Mouse (Mus musculus): ENCODE results near the gene Cfap77. TPM values are rescaled to one million over a fixed set of nuclear protein-coding genes. Genes with fewer than 3 reads are reported as not detected.
A peak's percentile ranks its signal among the peaks of the same experiment; 100 is the strongest.

Cfap77 gene
- total RNA-seq, 4 experiments from 2014 or later, result 0.34 to 1.3 (median 0.78) TPM

DNA sequence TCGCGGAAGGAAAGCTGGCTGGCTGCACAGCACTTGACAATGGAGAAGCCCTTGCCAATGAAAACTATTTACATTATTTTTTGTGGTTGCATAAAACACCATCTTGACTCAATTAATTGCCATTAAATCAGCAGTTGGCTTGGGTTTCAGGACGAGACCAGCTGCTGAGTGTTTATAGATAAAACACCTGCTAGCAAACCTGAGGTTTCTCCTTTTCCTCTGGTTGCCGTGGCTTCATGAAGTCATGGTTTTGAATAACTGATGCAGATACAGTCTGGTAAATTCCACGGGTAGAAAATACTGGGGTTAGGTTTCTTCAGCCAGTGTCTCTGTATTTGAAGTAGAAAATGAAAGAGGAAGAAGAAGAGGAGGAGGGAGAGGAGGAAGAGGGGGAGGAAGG, 2.9 kb downstream of the Cfap77 start:
- DNase-seq (ENCODE audit: low spot score in 2 of 2), result no peak

DNA sequence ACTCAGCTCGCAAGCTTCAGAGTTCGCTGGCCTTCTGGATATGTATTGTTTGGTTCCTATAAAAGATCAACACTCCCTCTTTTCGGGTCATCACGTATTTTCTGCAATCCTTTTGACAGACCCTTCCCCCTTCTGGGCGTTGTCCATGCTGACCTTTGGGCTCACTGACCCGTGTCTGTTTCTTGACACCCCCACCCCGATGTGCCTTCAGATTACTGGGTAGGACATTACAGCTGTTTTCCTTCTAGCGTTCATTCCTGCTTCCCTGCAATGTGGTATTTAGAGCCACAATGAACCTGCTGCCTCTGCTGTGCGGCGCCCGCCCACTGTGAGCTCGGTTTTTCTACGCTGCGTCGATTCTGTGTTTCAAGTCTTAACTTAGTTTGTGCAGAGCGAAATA, 8.7 kb downstream of the Cfap77 start:
- no peak for DNase-seq (ENCODE audit: low spot score in 2 of 2)

DNA sequence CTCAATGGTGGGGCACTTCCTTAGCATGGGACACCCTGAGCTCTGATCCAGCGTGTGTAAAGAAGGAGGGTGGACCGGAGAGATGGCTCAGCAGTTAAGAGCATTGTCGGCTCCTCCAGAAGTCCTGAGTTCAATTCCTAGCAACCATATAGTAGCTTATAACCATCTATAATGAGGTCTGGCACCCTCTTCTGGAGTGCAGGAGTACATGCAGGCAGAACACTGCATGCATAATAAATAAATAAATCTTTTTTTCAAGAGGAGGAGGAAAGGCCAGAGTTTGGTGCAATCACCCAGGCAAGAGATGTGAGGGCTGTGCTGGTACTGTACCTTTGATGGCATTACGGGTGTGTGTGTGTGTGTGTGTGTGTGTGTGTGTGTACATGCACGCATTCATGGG, 12.7 kb downstream of the Cfap77 start:
- no peak for DNase-seq (ENCODE audit: low spot score in 2 of 2)

DNA sequence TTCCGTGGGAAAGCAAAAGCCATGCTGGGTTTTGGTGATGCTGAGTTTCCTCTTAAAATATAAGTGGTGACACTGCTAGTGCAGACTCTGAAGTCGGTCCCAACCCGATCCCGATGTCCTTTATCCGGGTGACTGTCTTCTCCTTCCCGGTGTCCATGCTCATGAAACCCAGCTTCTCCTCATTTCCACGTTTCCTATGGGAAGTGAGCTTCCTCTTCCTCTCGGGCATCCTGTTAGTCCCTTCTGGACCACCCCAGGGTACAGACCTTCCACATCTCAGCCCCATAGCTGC, 13.4 kb downstream of the Cfap77 start:
- no peak for DNase-seq (ENCODE audit: low spot score in 2 of 2)

DNA sequence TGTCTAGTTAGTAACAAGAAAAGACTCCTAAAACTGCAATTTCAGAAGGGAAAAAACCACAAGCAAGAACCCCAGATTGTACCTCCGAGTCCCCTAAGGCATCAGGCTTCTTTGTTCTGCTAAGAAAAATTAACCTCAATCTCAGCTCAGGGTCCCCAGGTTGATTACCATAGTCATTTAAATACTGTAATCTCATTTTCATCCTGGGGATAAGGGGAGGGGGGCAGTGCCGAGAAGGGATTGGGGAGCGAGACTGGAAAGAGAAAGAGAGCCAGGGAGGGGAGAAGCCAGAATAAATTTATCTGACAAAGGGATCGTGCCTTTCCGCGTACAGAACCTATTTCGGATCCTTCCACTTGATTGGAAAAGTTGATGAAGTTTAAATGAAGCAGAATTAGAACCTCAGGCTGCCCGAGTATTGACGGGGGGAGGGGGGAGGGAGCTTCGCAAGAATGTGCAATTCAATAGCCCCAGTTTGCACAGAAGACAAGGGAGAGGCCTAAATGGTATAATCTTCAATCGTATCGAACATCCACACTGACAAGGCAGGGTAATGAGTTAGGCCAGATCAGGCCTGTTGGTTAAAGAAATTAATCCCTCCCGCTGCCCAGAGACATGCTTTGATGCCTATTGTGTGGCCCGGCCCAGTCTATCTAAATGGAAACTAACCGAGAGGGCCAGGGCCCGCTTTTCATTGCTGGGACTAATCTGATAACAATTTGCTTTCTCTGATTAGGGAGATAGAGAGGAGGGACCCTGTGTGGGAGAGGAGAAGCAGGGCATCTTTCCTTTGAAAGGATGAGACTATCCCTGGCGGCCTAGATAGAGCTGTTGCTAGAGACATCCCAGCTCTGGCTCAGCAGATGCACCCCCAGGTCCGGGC, 14.0 kb downstream of the Cfap77 start:
- no peak for DNase-seq (ENCODE audit: low spot score in 2 of 2)

DNA sequence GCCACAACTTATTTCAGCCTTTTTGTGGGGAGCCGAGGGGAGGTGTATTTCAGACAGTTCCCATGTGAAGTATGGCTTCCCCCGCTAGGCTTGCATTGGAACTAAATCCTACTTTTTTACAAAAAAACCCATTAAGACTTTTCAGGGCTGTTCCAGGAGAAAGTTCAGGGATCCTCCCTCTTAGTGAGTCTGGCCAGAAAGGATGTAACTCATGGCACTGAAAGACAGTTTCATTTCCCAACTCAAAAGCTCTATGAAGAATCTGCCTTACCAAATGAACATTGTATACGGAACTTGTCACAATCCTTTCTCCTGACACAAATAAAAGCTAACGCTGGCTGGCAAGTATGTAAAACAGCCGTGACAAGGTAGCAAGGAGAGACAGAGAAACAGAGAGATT, 15.1 kb downstream of the Cfap77 start:
- DNase-seq (ENCODE audit: low spot score in 2 of 2), result no peak

DNA sequence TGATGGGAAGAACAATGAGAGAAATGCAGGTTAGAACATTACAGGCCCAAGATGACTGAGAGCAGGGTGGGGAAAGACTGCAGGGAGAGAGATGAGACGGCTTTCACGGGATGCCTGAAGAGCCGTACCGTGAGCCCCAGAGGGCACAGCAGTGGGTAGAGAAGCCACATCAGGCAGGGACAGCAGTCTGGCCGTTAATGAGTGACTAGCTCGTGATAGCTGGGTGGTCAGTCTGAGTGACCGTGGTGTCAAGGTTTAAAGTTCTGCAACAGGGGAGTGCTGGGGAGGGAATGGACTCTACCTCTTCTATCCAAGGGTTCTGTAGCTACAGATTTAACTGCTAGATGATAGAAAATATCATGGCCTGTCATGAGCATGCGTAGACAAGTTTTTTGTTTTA, 19.2 kb downstream of the Cfap77 start:
- DNase-seq (ENCODE audit: low spot score in 2 of 2), result no peak

DNA sequence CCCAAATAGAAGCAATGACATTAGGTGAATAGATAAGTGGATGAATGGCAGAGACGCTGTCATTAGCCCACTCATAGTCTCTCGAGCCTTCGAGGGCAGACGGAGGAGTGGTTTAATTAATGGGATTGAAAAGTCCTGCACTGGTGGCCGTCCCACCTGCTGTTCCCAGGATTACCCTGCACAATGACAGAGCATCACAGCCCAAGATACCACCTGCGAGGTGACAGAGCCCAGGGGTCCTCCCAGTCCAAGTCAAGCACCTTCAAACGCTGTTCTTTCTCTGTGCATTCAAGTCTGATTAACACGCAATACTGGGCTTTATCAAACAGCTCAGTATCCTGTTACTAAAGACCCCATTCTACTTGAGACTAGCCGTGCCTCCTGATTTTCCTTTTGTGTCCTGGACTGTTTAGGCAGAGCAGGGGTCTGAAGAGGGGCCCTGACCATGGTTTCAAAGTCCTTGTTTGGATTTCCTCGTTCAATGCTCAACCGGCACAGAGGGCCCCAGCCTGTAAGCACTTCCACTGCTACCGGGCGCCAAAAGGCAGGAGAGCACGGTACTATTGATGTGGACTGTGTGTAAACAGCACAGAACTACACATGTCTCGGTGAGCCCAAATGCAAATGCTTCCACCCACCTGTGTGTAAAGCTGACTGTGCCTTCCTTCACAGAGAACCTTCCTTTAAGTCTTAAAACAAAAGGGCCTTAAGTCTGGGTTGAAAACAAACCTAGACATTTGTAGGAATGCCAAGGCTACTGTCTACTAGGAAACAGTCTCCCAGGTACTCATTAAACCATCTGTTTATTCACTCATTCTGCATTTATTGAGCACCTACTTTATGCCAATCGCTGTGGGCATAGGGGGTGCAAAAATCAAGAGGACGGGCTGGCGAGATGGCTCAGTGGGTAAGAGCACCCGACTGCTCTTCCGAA, 20.1 kb downstream of the Cfap77 start:
- no peak for DNase-seq (ENCODE audit: low spot score in 2 of 2)

DNA sequence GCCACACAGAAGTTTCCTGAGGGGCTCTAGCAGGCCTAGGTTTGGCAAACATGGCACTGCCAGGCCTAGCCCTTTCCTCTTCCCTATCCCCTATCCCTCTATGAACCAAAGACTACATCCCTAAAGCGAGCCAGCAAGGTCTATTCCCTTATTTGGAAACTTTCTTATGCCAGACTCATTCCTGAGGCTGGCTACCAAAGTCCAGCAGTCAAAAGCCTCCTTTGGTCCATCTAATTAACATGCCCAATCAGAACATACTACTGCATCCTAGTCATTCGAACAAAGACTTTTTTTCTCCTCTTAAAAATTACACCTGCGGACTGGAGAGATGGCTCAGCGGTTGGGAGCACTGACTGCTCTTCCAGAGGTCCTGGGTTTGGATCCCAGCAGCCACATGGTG, 22.9 kb downstream of the Cfap77 start:
- DNase-seq (ENCODE audit: low spot score in 2 of 2), result no peak

DNA sequence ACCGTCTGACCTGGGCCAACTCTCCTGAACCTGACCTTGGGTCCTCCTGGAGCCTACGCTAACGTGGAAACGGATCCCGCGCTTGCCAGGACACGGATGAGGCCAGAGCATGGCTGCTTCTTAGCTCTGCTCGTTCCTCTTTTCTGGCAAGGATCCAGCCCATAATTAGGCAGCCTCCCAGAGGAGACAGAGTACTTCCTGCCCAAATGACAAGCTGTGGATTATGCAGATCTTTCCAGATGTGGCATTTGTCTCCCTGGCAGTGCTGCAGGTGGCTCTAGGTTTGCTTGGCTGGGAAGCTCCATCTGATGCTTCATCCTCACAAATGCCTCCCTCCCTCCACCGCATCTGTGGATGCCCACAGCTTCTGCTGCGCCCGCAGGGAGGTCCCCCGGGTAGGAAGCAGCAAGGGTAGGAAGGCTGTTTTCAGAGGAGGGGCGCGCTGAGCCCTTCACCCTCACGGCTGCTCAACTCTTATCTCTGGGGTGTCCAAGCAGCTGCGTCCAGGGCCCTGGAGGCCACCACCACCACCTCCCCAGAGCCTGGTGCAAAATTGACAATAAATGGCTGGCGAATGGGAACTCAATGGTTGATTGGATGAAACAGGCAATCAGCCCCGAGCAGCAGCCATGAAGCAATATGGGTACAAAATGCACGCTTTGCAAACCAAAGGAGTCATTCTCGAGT, 24.7 kb downstream of the Cfap77 start:
- no peak for DNase-seq (ENCODE audit: low spot score in 2 of 2)

DNA sequence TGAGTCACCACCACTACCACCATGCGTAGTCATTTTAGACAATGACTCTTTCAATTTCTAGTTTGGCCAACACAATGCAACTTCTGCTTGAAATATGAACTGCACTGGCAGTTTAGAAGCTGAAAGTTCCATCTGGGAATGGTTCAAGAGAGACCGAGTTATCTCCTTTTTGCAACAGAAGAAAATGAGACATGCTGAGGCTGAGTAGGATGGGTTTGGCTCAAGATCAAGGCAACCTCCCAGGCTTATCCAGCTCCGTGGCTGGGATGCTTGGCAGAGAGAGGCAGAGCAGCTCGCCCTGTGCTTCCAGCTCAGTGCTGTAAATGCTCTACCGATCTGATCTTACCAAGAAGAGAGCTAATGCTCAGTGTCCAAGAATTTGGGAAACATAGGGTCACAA, 29.6 kb downstream of the Cfap77 start:
- DNase-seq (ENCODE audit: low spot score in 2 of 2), result peak; percentile 37 to 38

DNA sequence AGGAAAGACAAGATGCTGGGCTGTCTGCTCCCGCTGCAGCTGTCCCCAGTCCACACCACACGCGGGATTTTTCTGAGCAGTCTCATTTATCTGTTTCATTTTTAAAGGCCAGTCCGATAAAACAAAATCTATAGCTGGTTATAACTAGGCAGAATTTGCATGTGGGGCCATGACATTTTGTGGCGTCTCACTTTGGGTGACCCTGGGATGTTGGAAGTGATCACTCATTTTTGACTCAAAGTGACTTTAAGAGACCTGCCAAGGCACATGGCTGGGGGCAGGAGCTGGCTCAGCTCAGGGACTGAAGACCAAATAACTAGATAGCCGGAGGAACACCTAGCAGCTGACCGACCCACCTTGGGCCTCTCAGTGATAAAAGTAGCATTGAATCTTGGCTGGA, 31.9 kb downstream of the Cfap77 start:
- DNase-seq (ENCODE audit: low spot score in 2 of 2), result no peak

DNA sequence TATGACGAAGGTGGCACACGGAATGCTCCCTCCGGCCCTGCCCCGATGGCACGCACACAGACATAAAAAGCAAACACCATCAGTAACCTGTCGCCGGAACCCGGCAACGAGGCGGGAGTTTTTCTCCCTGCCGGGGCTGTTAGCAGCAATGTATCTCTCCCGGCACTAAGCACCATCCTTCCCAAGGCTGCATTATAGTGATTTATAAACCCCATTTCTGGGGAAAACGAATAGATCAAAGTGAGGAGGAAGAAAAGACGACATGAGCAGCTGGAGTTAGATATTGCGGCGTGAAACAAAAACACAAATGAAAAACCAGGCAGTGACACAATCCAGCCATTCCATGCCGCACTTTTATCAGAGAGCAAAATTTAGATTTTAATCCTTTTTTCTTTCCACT, 33.8 kb downstream of the Cfap77 start:
- DNase-seq (ENCODE audit: low spot score in 2 of 2), result no peak

DNA sequence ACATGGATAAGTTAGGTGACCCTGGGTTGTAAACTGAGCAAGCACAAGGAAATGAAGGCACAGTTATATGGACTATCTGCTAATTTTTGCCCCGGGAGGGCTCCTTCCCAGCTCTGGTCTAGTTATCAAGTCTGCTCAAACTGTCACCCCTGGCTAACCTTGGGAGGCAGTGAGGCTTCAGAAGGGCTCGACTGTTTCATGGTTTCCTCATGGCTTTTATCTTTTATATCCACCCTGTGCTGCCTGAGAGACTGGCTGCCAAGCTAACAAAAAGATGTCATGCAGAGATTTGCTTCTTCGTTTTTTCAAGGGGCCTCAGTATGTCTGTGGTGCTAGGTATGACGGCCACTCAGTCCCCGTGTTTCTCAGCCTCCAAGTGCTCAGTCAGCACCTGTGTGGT, 36.2 kb downstream of the Cfap77 start:
- DNase-seq (ENCODE audit: low spot score in 2 of 2), result no peak

DNA sequence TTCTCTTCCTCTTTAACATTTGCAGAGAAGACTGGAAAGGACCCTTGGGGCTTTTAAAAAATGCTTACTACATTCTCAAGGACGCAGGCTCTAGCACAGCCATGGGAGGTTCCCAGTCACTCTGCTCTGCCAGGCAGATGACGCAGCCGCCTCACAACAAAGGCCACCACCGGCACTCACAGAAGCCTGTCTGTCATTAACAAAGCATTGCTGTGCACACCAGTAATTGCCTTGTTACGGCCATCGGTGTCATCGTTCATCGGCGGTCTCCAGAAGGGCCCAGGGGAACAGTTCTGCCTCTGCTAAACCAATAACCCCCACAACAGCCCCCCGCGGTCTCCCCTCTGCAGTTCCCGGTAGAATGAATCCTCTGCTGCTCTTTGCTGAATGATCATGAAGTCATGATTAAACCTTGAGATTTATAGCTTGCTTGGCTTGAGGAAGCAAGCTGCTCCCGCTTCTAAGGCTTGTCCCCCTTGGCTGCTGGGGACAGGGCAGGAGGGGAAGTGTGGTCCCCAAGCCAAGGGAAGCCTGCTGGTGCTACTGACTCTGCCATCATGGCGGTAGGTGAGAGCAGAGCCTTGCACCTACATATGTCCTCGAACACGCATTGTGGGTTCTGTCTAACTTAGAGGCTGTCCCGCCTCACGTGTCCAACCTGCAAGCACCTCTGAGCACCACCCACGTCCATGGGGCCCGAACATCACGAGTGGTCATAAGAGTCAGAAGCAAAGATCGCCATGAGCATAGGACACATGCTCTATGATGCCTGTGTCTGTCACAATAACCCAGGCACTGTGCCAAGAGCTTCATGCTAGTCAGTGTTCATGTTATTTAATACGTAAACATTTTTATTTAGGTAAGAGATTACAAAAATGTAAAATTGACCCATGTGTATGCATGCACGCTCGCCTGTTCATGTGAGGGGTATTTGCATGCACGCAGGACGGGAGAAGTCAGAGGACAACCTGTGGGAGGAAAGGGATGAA, 38.0 kb downstream of the Cfap77 start:
- DNase-seq (ENCODE audit: low spot score in 2 of 2), result no peak

DNA sequence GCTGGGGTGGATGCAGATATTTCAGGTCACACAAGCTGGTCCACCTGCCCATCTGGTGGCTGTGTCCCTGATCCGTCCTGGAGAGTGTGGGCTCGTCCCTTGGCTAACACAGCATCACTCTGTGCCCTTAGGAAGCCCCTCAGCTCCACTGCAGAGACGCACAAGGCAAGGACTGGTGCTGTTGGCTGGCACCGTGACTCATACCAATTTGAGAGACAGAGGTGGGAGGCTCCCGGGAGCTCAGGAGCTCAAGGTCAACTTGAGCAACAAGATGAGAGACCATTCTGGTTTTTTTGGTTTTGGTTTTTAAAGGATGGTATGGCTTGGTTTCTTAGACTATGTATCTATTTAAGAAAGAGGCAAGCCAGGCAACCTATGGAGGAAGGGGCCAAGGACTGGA, 42.3 kb downstream of the Cfap77 start:
- DNase-seq (ENCODE audit: low spot score in 2 of 2), result no peak

DNA sequence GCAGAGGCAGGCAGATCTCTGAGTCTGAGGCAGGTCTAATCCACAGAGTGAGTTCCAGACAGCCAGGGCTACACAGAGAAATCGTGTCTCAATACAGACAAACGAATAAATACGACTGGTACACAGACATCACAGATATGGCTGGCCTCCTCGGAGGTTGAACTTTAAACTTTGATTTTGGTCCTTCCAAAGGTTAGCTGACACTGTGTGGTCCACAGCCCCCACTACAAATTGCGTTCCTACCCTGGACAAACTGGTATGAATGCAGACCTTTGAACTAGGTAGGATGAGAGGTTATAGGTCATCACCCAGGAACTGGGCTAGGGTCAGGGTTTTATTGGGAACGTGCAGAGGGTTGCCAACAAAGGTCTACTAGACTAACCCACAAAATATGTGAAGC, 47.2 kb downstream of the Cfap77 start:
- no peak for DNase-seq (ENCODE audit: low spot score in 2 of 2)

DNA sequence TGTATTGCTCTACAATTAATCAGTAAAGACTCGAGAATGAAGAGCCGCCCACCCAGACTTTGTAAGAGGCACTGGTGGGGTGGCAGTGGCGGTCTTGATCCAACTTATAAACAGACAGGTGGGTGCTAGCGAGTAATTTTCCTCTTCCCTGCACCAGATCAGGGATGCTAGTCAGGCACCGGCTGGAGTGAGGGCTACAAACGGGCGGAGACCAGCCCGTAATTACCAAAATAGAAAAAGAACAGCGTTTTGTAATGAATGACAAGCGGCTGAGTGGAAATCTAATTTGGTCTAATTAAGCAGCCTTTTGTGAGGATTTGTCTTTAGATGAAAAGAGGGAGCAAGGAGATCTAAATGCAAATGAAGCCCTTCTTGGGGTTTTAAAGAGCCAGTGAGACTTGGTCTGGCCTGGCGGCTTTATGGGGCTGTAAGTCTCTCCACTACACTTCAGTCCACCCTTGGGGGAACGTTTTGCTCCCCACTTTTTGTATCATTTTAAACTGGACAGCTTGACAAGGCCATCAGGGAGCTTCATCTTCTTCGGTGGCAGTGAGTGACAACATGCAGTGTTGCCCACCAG, 48.3 kb downstream of the Cfap77 start:
- no peak for DNase-seq (ENCODE audit: low spot score in 2 of 2)

DNA sequence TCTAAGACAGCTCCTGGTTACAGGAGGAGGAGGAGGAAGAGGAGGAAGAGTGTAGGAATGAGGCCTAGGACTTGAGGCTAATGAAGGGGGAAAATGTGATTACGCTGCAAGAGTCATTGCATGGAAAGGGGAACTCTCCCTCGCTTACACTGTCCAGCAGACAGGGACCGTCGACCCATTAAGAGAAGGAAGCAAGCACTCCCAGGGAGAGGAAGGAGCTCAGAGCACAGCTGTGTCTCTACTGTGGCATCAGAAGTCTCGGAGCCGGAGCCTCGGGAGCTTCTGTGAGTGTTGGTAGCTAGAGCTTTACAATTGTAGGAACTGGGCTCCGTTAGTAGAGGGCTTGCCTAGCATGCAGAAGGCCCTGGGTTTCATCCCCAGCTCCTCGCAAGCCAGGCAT, 50.8 kb downstream of the Cfap77 start:
- no peak for DNase-seq (ENCODE audit: low spot score in 2 of 2)

DNA sequence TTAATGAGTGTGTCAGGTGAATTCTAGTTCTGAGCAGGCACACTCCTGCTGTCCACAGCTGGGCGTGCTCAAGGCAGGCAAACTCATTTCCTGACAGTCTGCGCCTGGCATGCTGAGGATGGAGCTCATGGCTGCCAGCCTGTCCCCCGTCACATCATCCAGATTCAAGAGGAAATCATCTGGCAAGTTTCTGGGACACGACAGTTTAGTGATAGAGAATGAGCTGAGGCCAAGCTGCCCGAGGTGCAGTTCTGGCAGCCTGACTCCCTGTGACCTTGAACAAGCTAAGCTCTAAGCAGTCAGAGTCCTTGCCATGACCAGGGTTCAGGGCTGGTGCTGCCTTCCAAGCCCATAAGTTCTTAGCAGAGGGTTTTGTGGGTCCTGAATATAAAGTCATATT, 56.6 kb downstream of the Cfap77 start:
- DNase-seq (ENCODE audit: low spot score in 2 of 2), result no peak

All from layer of hippocampus, adult 8-10 months (tissue).